Mouse (Mus musculus) left cerebral cortex, adult 2 months (tissue): ENCODE results near the gene AI413582. TPM values are rescaled to one million over a fixed set of nuclear protein-coding genes. Genes with fewer than 3 reads are reported as not detected.

ENCODE experiments used
- DNase-seq, 2 experiments: peaks; one replicate each; pipeline ENCODE4 v3.0.0; 2021 to 2022; ENCODE audit warnings: low spot score in 2 of 2, mixed read lengths in 1 of 2; ENCODE audit errors: extremely low spot score in 1 of 2
- H3K27ac ChIP-seq: fragments of 200-600 bp; 2 replicates; pipeline ENCODE4 v1.8.1; 2022
- H3K4me3 ChIP-seq: fragments of 200-600 bp; 2 replicates; pipeline ENCODE4 v1.8.1; 2022
- CTCF ChIP-seq: fragments of 200-600 bp; IDR thresholded peaks from 2 replicates; pipeline ENCODE4 v1.8.1; 2022; ENCODE audit warnings: antibody characterized with exemption, mild to moderate bottlenecking, moderate library complexity
- intact Hi-C: fragments of 180-260 bp; cut with DNase I; formaldehyde crosslinking; loops from one replicate; pipeline ENCODE4 v1.15.1; 2025
- total RNA-seq, 2 experiments: library from RNA; stranded (reverse); gene quantifications; 2 replicates each; pipeline ENCODE4 v1.2.3; 2021

The AI413582 gene
- total RNA-seq, 2 experiments from 2014 or later = 86.7 to 93.8 TPM

DNA sequence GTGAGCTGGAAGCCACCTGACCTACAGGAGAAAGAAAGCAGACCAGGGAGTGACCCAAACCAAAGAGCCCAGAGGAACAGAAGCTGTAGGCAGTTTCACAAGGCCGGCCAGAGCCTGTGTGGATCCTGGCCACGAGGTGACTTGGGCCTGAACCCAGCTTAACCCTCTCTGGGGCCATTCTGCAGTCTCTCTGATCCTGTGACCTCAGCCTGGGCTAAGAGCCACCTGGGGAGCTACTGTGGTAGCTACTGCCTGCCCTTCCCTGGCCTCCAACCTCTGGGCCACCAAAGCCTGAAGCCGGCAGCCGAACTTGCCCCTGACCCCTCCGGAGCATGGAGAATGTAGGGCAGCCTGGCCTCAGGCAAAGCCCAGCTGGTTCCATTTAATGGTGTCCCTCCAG lies 36.8 kb downstream of the AI413582 start:
- Histone ChIP-seq H3K27ac (no peak overlapping the region), H3K4me3 (no peak overlapping the region)
- no peak for DNase-seq
- TF ChIP-seq CTCF = no peak
- intact Hi-C loops = no loop called here

DNA sequence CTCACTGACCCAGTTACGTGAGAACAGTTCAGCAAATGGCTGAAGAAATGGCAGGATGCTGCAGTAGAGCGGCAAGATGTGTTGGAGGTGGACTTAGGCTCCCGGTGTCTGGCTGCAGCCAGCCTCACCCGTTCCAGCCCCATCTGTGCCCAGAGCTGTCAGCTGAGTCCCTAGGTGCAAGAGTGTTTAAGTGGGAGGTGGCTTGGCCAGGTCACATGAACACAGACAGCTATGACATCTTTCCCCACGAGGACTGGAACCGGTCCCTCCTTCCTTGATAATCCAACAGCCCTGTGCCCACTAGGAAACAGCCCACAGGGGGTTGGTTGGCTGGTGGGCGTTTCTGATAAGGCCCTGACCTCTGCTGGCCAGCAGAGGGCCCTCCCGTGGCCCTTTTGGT lies 37.5 kb downstream of the AI413582 start:
- no peak overlapping the region for H3K27ac ChIP-seq
- TF ChIP-seq CTCF = no peak; the same call in 1 of the 2 replicates
- intact Hi-C loops = no loop called here

DNA sequence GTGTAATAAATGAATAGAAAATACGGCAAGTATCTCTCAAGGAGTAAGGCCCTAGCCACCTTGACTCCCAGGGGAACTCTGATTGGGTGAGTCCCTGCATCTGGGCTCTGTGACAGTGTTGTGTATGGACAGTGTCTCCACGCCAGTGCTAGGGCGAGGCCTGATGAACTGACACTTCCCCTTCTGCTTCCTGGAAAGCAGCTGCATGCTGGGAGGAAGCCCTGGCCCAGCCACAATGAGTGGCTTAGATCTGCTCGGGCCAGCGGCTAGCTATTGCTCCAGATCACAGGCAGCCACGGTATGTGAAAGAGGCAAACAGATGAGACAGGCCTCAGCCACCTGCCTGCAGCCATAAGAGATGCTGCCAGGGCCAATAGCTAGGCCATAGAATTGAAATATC lies 38.4 kb downstream of the AI413582 start:
- TF ChIP-seq CTCF = no peak
- intact Hi-C loops = no loop called here
- H3K4me3 ChIP-seq = no peak overlapping the region
- DNase-seq = no peak
- H3K27ac ChIP-seq = no peak overlapping the region

More for the DNA sequence above, 37.5 kb downstream of the AI413582 start:
- DNase-seq = no peak
- no peak overlapping the region for H3K4me3 ChIP-seq

DNA sequence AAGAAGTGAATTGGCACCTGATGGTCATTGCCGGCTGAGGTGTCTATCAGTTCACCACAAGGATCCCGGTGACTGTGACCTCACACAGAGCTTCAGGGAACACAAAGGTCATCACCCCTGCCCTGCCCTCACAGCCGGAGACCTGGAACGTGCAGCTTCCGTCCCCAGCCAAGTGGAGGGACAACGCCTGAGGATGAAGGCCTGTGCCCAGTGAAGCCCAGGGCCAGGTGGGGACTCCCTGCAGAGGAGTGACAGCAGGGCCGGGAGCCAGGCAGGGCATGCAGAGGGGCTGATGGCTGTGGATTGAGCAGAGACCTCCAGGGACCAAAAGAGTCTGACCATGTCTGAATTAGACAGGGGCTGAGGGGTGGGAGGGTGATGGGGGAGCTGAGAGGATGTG lies 42.4 kb downstream of the AI413582 start:
- H3K4me3 ChIP-seq = no peak overlapping the region
- no peak overlapping the region for H3K27ac ChIP-seq
- intact Hi-C loops = no loop called here
- DNase-seq = no peak
- no peak for TF ChIP-seq CTCF

DNA sequence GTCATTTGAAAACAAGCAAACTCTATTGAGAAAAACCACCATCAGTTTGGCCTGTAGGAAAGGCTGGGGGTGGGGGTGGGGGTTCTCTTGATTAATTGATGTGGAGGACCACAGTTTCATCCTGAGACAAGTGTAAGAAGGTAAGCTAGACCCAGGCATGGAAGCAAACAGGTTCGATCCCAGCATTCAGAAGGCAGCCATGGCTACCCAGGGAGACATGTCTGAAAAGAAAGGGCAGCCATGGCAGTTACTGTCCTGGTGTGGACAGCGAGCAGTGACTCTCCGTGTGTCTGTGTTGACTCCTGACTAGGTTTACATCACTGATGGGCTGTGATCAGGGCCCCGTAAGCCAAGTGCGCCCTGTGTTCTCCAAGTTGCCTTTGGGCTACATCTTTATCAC lies 44.3 kb downstream of the AI413582 start, which contains the start of gene Grm4:
TSS of gene Grm4 (minus strand) at position 101 of the 400 bp plus-strand sequence.
- Histone ChIP-seq H3K27ac (no peak within 1 kb of the TSS), H3K4me3 (no peak within 1 kb of the TSS)
- TF ChIP-seq CTCF = no peak
- DNase-seq = no peak
- intact Hi-C loops = loop anchor here (2.0 kb wide), 3 partner anchors 331 to 489 kb away; no protein-coding TSS in a partner anchor

DNA sequence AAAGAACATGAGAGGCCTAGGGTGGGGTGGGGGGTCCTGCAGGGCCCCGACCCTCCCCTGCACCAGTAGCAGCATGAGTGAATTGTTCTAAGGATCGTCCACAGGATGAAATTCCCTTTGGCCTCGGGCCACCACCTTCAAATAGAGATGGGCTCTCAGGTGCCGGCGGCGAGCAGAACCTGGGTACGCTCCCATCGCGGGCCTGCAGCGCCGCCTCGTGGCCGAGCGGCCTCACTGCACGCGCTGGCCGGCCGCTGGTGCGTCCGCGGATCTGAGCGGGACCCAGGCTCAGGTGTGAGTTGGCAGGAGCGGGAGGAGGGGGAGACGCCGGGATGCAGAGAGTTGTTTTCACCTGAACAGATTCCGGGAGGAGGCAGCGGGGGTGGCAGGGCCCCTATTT lies 45.0 kb downstream of the AI413582 start:
- intact Hi-C loops = loop anchor here (2.0 kb wide), 3 partner anchors 330 to 488 kb away; no protein-coding TSS in a partner anchor
- H3K27ac ChIP-seq = no peak overlapping the region
- H3K4me3 ChIP-seq = no peak overlapping the region
- DNase-seq = peak; percentile 64 to 72
- TF ChIP-seq CTCF = peak; percentile 100

DNA sequence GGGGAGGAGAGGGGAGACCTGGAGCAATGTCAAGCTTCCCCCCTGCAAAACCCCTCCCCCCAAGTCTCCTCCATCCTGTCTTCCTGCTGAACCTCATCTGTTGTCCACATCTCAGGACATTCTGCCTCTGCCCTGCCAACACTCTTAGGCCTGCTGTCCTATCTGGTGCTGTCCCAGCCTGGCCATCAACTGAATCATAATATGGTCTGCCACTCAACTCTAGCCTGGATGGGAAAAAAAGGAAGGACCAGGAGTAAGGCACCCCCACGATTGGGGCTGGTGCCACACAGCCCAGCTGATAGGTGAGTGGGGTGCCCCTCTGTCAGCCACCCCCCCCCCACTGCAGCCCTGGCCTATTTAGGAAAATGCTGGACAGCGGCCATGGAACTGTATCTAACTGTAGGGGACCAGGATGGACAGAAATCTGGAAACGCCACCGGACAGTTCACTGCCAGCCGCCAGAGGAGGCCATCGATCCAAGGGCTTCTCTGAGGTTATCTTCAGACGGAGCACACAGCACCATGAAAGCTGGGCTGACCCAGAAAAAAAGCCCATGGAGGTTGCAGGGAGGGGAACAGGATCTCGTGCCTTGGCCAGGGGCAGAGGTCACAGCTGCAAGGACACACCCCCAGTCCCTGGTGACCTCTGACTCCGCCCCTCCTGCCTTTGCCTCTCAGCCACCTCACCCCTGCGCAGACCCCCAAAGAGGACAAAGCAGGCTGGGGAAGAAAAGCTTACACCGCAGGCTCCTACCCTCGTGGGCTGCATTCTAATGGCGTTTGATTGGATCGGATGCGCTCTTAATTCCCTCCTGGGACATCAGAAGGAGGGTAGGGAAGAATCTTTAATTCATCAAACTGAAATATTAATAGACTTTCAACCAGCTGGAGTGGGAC lies 46.6 kb downstream of the AI413582 start:
- Histone ChIP-seq H3K4me3 (no peak overlapping the region), H3K27ac (no peak overlapping the region)
- no peak for TF ChIP-seq CTCF
- no peak for DNase-seq
- intact Hi-C loops = no loop called here

DNA sequence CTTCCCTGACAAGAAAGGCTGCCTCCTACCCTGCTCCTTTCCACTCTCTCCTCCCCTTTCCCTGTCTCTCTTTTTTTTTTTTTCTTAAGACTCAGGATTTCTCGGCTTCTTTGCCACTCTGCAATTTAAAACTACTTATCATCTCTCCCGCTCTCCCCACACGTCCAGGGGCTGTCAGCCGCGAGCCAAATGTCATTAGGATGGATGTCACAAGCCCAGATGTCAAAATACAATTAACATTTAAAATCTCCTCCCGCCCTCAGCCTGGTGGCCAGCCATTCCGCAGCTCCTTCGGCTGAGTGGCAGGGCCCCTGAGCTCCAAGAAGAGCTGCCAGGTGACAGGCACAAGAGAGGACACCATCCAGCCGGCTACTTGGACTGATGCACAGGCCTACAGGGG lies 47.3 kb downstream of the AI413582 start:
- Histone ChIP-seq H3K27ac (no peak overlapping the region), H3K4me3 (no peak overlapping the region)
- intact Hi-C loops = no loop called here
- no peak for TF ChIP-seq CTCF
- no peak for DNase-seq

DNA sequence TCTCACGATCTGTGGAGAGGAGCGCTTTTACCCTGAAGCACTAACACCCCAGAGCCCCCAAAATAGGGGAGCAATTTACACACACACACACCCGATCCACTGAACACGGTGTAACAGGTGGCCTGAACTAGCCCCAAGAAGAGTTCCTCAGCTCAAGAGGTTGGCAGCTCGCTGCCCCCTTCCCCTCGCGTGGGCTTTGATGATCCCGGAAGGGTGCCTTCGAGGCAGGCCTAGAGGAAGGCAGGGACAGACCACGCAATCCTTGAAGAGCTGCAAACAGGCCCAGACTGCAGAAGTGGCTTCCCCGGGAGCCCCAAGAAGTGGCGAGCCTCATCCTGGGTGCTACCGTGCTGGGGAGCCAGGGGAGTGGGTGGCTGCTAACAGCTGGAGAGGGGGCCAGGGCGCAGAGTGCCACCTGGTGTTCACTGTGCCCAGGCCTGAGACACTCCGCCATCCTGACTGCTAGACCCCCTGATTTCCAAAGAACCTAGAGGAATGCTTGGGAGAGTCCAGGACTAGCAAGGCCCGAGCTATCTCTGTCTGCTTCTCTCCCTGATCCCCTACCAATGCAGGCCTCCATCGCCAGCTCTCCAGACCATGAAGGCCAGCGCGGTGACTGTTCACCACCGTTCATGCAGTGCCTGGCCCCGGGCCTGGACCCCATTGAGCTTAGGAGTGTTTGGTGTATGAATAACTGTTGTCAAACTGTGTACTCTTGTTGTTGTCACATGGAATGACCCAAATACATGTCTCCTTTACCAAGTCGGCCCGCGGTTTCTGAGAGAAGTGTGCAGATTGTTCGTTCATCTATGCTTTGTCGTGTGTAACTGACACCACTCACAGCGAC lies 51.4 kb downstream of the AI413582 start:
- Histone ChIP-seq H3K27ac (no peak overlapping the region), H3K4me3 (no peak overlapping the region)
- peak; percentile 40 for TF ChIP-seq CTCF
- intact Hi-C loops = no loop called here
- no peak for DNase-seq

Other genes starting within 250 kb of the AI413582 start
- 10 to 100 TPM; 19.9 to 29.7 TPM for gene Grm4, start 44.4 kb downstream of the AI413582 start, total RNA-seq
- 10 to 100 TPM; 55.2 to 55.7 TPM for gene Hmga1, start 9.3 kb downstream of the AI413582 start, total RNA-seq
- 100 to 1,000 TPM; 550 to 603 TPM for gene Nudt3, start 57.7 kb upstream of the AI413582 start, total RNA-seq
- gene RPS10-NUDT3, start 69.5 kb upstream of the AI413582 start, total RNA-seq = 1 to 10 TPM in 1 of 2 experiments, not detected in 1; 2.0 TPM
- gene Rps10, start 70.9 kb upstream of the AI413582 start, total RNA-seq = 100 to 1,000 TPM; 444 to 464 TPM
- 100 to 1,000 TPM; 436 to 459 TPM for gene Pacsin1, start 89.8 kb upstream of the AI413582 start, total RNA-seq
- under 1 TPM in 1 of 2 experiments, not detected in 1; 0.48 TPM for gene Spdef, start 163.2 kb upstream of the AI413582 start, total RNA-seq